Mouse (Mus musculus): ENCODE data around the gene Ttc27.

GRCm38 (mm10) chr17:74780627-74781026 is 63.1 kb downstream of the Ttc27 start:
- TF ChIP-seq RCOR1 (conservative IDR thresholded peaks at IDR 0.05; ENCODE audit: low read depth, low read length) (no peak), POLR2A (IDR thresholded peaks at IDR 0.05; ENCODE audit: low read depth, low read length) (no peak), TCF12 (IDR thresholded peaks at IDR 0.05; ENCODE audit: low read depth, low read length) (no peak), CTCF (conservative IDR thresholded peaks at IDR 0.05 in 1 of 2, IDR thresholded peaks at IDR 0.05 in 1 of 2; ENCODE audit: low read depth in 2 of 2, low read length in 2 of 2) (no peak), CHD2 (IDR thresholded peaks at IDR 0.05; ENCODE audit: low read length) (no peak)

Measured in CH12.LX (cell line).